Mouse (Mus musculus) midbrain, embryonic 11.5 days (tissue): ENCODE measurements around the gene Spast. TPM values are rescaled to one million over a fixed set of nuclear protein-coding genes. Genes with fewer than 3 reads are reported as not detected.

Source experiments
- ATAC-seq: fragments of 200-750 bp; cut with Nextera tagmentation; 2 replicates; pipeline ENCODE4 v1.8.0; 2017; ENCODE audit warnings: moderate TSS enrichment, moderate library complexity; ENCODE audit not compliant: low FRiP score
- DNase-seq: peaks from one replicate; pipeline ENCODE4 v3.0.0; 2015; ENCODE audit warnings: low spot score; ENCODE audit errors: missing footprints
- H3K27ac ChIP-seq: fragments of 300-500 bp; sonication (generic); 2 replicates; pipeline ENCODE4 v1.5.1; 2014; ENCODE audit warnings: low read depth, low read length
- H3K27me3 ChIP-seq: fragments of 300-500 bp; sonication (generic); 2 replicates; pipeline ENCODE4 v1.6.1; 2014; ENCODE audit warnings: mild to moderate bottlenecking, low read length, moderate library complexity, mixed read lengths; ENCODE audit not compliant: control insufficient read depth, insufficient read depth
- H3K36me3 ChIP-seq: fragments of 300-500 bp; sonication (generic); 2 replicates; pipeline ENCODE4 v1.6.1; 2014; ENCODE audit warnings: mild to moderate bottlenecking, low read length, moderate library complexity, mixed read lengths; ENCODE audit not compliant: control insufficient read depth, insufficient read depth
- H3K4me1 ChIP-seq: fragments of 300-500 bp; sonication (generic); 2 replicates; pipeline ENCODE4 v1.6.1; 2014; ENCODE audit warnings: low read length; ENCODE audit not compliant: control insufficient read depth, insufficient read depth
- H3K4me2 ChIP-seq: fragments of 300-500 bp; sonication (generic); 2 replicates; pipeline ENCODE4 v1.6.1; 2014; ENCODE audit warnings: mild to moderate bottlenecking, moderate library complexity
- H3K4me3 ChIP-seq: fragments of 300-500 bp; sonication (generic); 2 replicates; pipeline ENCODE4 v1.5.1; 2014; ENCODE audit warnings: low read depth, low read length
- H3K9ac ChIP-seq: fragments of 300-500 bp; sonication (generic); 2 replicates; pipeline ENCODE4 v1.6.1; 2014; ENCODE audit warnings: low read length
- H3K9me3 ChIP-seq: fragments of 300-500 bp; sonication (generic); 2 replicates; pipeline ENCODE4 v1.6.1; 2016; ENCODE audit warnings: low read length; ENCODE audit not compliant: control insufficient read depth
- WGBS: fragments of 180-500 bp; shearing (Covaris S2); extraction: QIAGEN DNeasy Blood & Tissue Kit; methylation state at CpG from one replicate; pipeline ENCODE4 v1.1.7; 2014; 5-methylcytosine and 5-hydroxymethylcytosine counted together
- polyA plus RNA-seq: library from polyadenylated mRNA; unstranded; fragments of >200 nt; fragmentation: Nextera tagmentation; extraction: Ambion mirVana; gene quantifications from 2 replicates; pipeline ENCODE4 v1.2.1, GENCODE M21; 2014

Gene Spast
- polyA plus RNA-seq, 1 experiment from 2014 or later: 48.8 TPM

DNA sequence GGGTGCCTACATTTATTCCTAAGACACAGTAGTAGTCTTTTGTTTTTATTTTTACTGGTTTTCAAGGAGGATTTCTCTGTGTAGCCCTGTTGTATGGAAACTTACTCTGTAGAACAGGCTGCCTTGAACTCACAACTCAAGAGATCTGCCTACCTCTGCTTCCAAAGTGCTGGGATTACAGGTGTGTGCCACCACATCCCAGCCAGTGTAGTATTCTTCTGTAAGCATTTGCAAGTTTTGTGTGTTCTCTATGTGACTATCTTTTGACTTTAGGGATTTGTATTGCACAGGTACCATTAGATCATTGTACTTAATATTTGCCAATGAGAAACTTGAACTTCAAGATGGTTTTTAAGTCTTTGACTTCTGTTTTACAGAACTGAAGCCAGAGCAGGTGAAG, 47.9 kb downstream of the Spast start:
- H3K4me2 ChIP-seq: no peak overlapping the region
- no peak overlapping the region for H3K9ac ChIP-seq
- peaks cover 17% of the 10 kb centered on the region for H3K36me3 ChIP-seq
- no peaks in the 10 kb centered on the region for H3K4me1 ChIP-seq
- no peaks in the 10 kb centered on the region for H3K9me3 ChIP-seq
- DNase-seq (peak; percentile 69), ATAC-seq (no peak)
- H3K27ac ChIP-seq: no peak overlapping the region
- H3K27me3 ChIP-seq: no peaks in the 10 kb centered on the region
- H3K4me3 ChIP-seq: no peak overlapping the region

DNA sequence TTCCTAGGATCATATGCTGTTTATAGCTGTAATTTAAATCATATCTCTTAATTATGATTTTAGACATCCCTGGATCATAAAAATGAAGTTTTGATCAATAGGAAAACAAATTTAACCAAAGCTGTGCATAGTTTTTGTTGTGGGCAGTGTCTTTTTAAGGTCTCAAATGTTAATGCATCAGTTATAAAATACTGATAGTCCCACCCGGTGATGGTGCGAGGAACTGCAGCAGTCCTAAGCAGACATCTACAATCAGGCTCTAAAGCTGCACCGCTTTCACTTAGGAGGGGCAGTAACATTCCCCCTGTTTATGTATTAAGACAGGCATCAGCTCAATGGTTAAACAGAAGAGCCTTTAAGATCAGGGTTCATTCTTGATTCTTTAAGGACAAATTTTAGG, 51.1 kb downstream of the Spast start:
- ATAC-seq: no peak
- 85% methylated on average over 3 of the region's 3 CpGs for WGBS
- Histone ChIP-seq H3K9ac (no peak overlapping the region), H3K4me3 (no peak overlapping the region), H3K27me3 (no peaks in the 10 kb centered on the region), H3K27ac (no peak overlapping the region), H3K4me2 (no peak overlapping the region), H3K9me3 (no peaks in the 10 kb centered on the region), H3K36me3 (peaks cover 7% of the 10 kb centered on the region), H3K4me1 (no peaks in the 10 kb centered on the region)
- DNase-seq: peak; percentile 74

DNA sequence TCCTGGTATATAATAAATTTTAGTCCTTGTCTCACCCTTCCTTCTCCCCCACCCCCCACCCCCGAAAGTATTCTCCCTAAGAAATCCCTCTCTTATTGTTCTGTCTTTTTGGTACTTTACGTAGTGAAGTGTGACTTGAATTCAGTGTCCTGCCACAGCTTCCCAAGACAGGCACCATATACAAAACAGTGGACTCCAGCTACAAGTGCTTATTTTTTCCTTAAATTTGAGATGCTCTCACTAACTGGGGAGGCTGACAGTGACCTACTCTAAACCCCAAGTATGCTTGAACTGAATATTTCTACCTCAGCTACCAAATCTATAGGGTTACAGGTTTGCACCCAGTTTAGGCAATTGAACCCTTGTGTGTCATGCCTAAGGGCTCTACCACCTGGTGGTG, 55.6 kb downstream of the Spast start:
- Histone ChIP-seq H3K9ac (no peak overlapping the region), H3K4me2 (peak overlapping the region; percentile 74; the same call in 1 of the 2 replicates), H3K4me3 (peak overlapping the region; percentile 75; the same call in 1 of the 2 replicates), H3K27ac (no peak overlapping the region), H3K27me3 (no peaks in the 10 kb centered on the region), H3K4me1 (peaks cover 5% of the 10 kb centered on the region), H3K9me3 (no peaks in the 10 kb centered on the region), H3K36me3 (no peaks in the 10 kb centered on the region)
- ATAC-seq (no peak), DNase-seq (peak; percentile 59)
- WGBS: 82% methylated on average over 2 of the region's 2 CpGs

DNA sequence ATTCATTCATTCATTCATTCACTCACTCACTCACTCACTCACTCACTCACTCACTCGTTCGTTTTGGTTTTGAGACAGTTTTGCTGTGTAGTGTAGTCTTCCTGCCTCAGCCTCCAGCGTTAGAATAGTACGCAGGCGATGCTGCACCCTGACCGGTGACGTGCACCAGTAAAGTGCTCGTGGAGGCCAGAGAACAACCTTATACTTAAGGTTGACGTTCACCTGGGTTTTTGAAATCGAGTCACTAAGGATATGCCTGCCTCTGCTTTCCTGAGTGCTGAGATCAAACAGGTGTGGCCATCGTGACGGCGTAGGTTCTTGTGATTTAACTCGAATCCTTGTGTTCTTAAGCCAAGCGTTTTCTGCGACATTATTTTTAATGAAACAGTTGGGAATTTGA, 56.1 kb downstream of the Spast start:
- Histone ChIP-seq H3K4me2 (peak overlapping the region; percentile 74), H3K36me3 (no peaks in the 10 kb centered on the region), H3K9me3 (no peaks in the 10 kb centered on the region), H3K9ac (peak overlapping the region; percentile 59), H3K27me3 (no peaks in the 10 kb centered on the region), H3K27ac (no peak overlapping the region), H3K4me1 (peaks cover 5% of the 10 kb centered on the region), H3K4me3 (peak overlapping the region; percentile 75)
- WGBS: 33% methylated on average over 16 of the region's 16 CpGs
- no peak for DNase-seq
- ATAC-seq: peak; percentile 18

DNA sequence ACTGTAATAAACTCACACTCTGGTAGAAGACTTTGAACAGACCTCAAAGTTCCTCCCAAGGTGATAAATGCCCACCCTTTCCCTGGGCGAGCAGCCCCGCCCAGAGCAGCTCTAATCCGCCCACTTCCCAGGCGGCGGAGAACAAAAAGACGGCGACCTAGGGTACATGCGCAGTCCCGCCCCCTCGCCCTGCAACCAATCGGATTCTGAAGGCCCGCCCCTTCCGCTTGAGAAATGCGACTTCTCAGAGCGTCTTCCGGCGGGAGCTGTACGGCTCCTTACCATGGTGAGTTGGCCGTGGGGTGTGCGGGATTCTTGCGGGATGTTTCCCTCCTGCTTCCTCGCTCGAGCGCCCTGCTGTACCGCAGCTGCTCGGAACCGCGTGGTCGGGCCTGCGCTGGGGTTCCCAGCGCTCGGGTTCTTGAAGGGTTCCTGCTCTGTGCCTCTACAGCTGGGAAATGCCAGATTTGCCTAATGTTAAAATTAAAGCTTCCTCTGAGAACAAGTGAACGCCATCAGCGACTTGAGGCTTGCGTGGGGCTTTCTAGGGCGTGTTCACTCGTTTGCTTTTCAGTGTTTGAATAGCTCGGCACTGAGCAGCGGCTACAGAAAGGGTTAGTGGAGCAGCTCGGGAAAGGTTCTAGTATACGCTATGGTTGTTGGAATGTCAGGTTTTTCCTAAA, 56.7 kb downstream of the Spast start, which contains the start of gene Slc30a6:
Gene Slc30a6, plus strand, starts transcription at position 226 of the 683 bp plus-strand sequence.
- Histone ChIP-seq H3K27ac (peak within 1 kb of the TSS; percentile 65), H3K36me3 (no peaks in the 10 kb centered on the region), H3K27me3 (no peaks in the 10 kb centered on the region), H3K9ac (peak within 1 kb of the TSS; percentile 86), H3K4me2 (peak within 1 kb of the TSS; percentile 74), H3K4me1 (peaks cover 5% of the 10 kb centered on the region), H3K9me3 (no peaks in the 10 kb centered on the region), H3K4me3 (peak within 1 kb of the TSS; percentile 75)
- ATAC-seq: peak; percentile 99
- WGBS: under 1% methylated on average over 41 of the region's 41 CpGs
- DNase-seq: peak; percentile 99

DNA sequence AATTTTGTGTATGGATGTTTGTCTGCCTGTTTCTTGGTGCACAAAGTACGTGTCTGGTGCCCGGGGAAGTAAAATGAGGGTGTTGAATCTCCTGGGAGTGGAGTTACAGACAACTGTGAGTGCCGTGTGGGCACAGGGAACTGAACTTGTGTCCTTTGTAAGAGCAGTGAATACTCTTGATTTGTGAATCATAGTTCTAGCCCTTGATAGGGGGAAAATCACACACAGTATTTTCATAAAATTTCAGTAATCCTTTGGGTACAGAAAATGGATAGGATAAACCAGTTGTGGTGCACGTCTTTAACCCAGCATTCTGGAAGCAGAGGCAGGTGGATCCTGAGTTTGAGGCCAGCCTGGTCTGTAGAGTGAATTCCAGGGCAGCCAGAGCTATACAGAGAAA, 58.0 kb downstream of the Spast start:
- ATAC-seq: no peak
- peak overlapping the region; percentile 74 for H3K4me2 ChIP-seq
- no peak overlapping the region; the same call in 1 of the 2 replicates for H3K9ac ChIP-seq

DNA sequence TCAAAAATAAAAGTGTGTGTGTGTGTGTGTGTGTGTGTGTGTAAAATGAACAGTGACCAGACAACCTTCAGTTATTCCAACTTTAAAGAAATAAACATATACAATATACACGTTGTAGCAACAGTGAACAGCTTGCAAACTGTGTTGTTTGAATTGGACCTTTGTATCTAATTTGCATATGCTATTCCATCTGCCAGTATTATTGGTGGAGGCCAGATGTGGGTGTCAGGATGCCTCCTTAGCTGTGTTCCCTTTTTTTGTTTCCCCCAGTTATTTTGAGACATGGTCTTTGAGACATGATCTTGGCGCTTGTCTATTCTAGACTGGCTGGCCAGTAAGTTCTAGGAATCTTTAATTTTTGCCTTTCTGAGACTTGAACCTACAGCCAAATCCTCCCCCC, 58.4 kb downstream of the Spast start:
- no peaks in the 10 kb centered on the region for H3K36me3 ChIP-seq
- no peak overlapping the region for H3K4me2 ChIP-seq
- no peak overlapping the region for H3K27ac ChIP-seq
- no peaks in the 10 kb centered on the region for H3K27me3 ChIP-seq
- WGBS: 90% methylated on average over 2 of the region's 2 CpGs
- H3K4me3 ChIP-seq: no peak overlapping the region
- no peaks in the 10 kb centered on the region for H3K9me3 ChIP-seq
- DNase-seq (no peak), ATAC-seq (no peak)
- H3K9ac ChIP-seq: no peak overlapping the region
- H3K4me1 ChIP-seq: peaks cover 5% of the 10 kb centered on the region

More for the DNA sequence above, 58.0 kb downstream of the Spast start:
- Histone ChIP-seq H3K4me1 (peaks cover 5% of the 10 kb centered on the region), H3K4me3 (peak overlapping the region; percentile 75; the same call in 1 of the 2 replicates), H3K36me3 (no peaks in the 10 kb centered on the region), H3K27ac (no peak overlapping the region), H3K27me3 (no peaks in the 10 kb centered on the region), H3K9me3 (no peaks in the 10 kb centered on the region)
- peak; percentile 78 for DNase-seq
- WGBS: 84% methylated on average over 4 of the region's 4 CpGs

DNA sequence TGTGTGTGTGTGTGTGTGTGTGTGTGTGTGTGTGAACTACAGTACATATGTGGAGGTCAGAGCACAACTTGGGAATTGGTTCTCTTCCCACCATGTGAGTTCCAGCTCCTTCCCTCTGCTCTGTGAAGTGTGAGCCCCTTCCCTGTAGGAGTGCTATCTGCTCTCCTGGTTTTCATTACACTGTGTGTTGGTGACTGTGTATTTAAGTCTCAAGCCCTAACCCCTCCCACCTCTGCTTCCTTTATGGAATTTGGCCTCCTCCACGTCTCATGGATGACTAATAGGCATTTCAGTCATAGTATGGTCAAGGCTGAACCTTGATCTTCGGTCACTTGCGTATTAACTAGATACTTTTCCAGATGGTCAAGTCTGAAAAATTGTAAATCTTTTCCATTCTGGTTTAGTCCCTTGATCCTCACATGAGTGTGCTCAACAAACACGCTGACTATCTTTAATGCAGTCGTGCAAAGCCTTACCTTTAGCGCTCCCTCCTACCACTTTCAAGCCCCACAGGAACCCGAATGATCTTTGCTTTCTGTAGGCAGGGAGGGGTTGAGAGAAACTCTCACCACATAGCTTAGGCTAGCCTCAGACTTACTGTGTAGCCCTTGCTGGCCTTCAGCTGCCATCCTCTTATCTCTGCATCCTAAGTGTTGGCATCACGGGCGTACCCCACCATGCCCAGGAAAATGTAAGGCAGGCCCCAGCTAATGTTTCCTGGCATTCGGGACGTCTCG, 63.9 kb downstream of the Spast start:
- ATAC-seq (no peak), DNase-seq (no peak)
- Histone ChIP-seq H3K4me1 (no peaks in the 10 kb centered on the region), H3K9ac (no peak overlapping the region), H3K4me3 (no peak overlapping the region), H3K27ac (no peak overlapping the region), H3K4me2 (no peak overlapping the region), H3K36me3 (peaks cover 2% of the 10 kb centered on the region; the same call in 1 of the 2 replicates), H3K27me3 (no peaks in the 10 kb centered on the region), H3K9me3 (no peaks in the 10 kb centered on the region)
- 93% methylated on average over 12 of the region's 12 CpGs for WGBS

DNA sequence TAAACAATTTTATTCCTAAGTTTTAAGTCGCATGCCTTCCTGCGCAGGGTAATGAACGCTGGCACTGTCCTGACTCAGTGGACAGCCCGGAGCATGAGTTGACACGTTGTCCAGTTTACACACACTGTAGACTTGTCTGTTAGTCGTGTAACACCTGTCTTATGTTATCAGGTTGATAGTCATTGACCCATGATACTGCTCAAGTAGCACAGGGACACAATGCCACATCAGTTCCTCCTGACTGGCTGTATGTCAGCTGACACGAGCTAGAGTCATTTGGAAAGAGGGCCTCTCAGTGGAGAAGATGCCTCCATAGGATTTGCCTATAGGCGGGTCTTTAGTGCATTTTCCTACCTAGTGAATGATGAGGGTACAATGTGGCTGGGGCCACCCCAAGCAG, 67.7 kb downstream of the Spast start:
- Histone ChIP-seq H3K27ac (no peak overlapping the region), H3K4me2 (no peak overlapping the region), H3K9me3 (no peaks in the 10 kb centered on the region), H3K36me3 (peaks cover 5% of the 10 kb centered on the region), H3K27me3 (no peaks in the 10 kb centered on the region), H3K9ac (no peak overlapping the region), H3K4me1 (no peaks in the 10 kb centered on the region), H3K4me3 (no peak overlapping the region)
- 90% methylated on average over 8 of the region's 8 CpGs for WGBS
- DNase-seq (no peak), ATAC-seq (no peak)
